Mouse (Mus musculus) kidney, adult 18-20 months (tissue): Measurements from ENCODE around the gene Bpifa5.

Experiments
- DNase-seq: peaks from one replicate; pipeline ENCODE4 v3.0.0; 2021

Bpifa5 gene

DNA sequence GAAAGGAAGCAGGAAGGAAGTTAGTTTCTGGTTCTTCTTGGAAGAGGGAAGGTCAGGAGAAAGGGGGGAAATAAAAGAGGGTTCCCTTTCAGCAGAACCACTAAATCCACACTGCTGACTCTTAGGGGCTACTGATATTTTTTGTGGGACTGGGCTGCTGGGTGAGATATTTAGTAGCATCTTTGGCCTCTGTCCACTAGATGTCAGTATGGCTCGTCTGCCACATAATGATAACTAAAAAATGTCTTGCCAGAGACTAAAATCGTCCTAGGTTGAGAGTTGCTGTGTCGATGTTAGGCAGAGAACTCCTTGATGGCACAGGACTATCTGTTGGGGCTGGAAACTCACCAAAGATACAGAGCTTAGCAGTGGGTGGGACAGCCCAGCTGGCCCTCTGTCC, 46.7 kb downstream of the Bpifa5 start:
- no peak for DNase-seq

DNA sequence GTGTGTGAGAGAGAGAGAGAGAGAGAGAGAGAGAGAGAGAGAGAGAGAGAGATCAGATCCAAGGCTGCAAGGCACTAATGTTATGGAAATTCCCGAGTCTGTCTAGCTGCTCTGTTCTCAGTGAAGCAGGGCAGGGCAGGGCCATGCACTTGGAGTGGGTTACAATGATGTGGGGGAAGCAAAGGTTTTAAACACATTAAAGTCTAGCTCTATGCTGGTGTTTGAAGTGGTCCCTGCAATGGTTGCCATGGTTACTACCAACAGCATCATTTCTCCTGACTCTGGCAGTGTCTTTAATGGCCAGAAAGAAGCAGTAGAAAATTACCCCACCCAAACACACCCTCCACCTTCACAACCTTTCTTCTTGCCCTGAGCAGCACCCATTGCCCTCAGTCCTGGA, 48.7 kb downstream of the Bpifa5 start:
- no peak for DNase-seq

DNA sequence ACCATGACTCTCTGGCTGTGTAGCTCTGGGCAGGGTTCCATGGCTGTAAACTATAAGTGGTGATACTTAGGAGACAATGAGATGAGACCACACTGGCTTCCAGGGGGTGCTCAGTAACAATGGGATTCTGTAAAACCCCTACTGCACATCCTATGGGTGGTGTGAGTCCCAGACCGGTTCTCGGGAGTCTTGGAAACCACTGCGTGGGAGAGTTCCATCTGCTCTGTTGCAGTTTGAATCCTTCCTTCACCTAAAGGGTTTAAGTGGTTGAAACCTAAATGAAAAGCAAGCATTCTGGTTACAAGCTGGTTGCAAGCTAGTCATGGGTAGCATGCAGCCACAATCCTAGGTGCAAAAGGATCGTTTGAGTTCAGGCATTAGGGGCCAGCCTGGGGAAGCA, 49.5 kb downstream of the Bpifa5 start:
- DNase-seq, result no peak

DNA sequence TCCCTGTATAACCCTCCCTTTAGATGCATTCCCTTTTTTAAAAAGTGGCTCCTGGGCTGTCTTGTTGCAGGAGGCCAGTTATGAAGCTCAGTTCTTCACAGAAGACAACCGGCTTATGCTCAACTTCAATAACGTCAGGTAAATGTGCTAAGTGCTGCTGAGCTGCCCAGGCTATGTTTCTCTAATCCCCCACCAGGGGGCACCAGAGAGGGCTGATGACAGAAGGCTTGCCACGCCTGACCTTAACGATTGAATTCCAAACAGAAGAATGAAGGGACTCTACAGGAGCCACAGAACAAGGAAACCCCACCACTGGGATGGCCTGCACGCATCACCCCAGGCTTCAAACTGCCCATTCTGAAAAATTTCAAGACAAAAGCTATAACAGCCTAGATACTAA, 52.8 kb downstream of the Bpifa5 start:
- peak; percentile 72 for DNase-seq
